Mouse (Mus musculus): ENCODE measurements around the gene Oas2. TPM values are rescaled to one million over a fixed set of nuclear protein-coding genes. Genes with fewer than 3 reads are reported as not detected.

Gene Oas2
- polyA plus RNA-seq, 1 experiment from 2014 or later, result 0.11 TPM

- Histone ChIP-seq H3K27ac (ENCODE audit: poor library complexity, severe bottlenecking) (no peak overlapping the region), H3K4me3 (no peak overlapping the region), H3K4me2 (no peak overlapping the region), H3K9ac (no peak overlapping the region), H3K4me1 (replicated peaks) (0 out of 2 replicates have a peak, but pooled peaks cover 8% of the 10 kb centered on the region), H3K27me3 (replicated peaks) (peaks cover 100% of the 10 kb centered on the region), H3K9me3 (replicated peaks) (no peaks in the 10 kb centered on the region), H3K36me3 (no peaks in the 10 kb centered on the region)
- 67% methylated on average over 16 of the region's 16 CpGs for WGBS
- no peak for ATAC-seq (ENCODE audit: insufficient number of reproducible peaks, low FRiP score)
Observed at GRCm38 (mm10) chr5:120696057-120696743, 53.5 kb downstream of the Oas2 start.

GRCm38 (mm10) chr5:120694695-120695074 is 55.0 kb downstream of the Oas2 start:
- 0 out of 2 replicates have a peak, but pooled peaks cover 8% of the 10 kb centered on the region for H3K4me1 ChIP-seq (replicated peaks)
- no peak for ATAC-seq (ENCODE audit: insufficient number of reproducible peaks, low FRiP score)
- 2% methylated on average over 41 of the region's 41 CpGs for WGBS
- no peak overlapping the region for H3K27ac ChIP-seq (ENCODE audit: poor library complexity, severe bottlenecking)
- no peak overlapping the region for H3K9ac ChIP-seq
- H3K4me2 ChIP-seq, result peak overlapping the region; percentile 57
- H3K9me3 ChIP-seq (replicated peaks), result no peaks in the 10 kb centered on the region
- H3K27me3 ChIP-seq (replicated peaks), result peaks cover 100% of the 10 kb centered on the region
- H3K4me3 ChIP-seq, result peak overlapping the region; percentile 28
- H3K36me3 ChIP-seq, result no peaks in the 10 kb centered on the region

DNA sequence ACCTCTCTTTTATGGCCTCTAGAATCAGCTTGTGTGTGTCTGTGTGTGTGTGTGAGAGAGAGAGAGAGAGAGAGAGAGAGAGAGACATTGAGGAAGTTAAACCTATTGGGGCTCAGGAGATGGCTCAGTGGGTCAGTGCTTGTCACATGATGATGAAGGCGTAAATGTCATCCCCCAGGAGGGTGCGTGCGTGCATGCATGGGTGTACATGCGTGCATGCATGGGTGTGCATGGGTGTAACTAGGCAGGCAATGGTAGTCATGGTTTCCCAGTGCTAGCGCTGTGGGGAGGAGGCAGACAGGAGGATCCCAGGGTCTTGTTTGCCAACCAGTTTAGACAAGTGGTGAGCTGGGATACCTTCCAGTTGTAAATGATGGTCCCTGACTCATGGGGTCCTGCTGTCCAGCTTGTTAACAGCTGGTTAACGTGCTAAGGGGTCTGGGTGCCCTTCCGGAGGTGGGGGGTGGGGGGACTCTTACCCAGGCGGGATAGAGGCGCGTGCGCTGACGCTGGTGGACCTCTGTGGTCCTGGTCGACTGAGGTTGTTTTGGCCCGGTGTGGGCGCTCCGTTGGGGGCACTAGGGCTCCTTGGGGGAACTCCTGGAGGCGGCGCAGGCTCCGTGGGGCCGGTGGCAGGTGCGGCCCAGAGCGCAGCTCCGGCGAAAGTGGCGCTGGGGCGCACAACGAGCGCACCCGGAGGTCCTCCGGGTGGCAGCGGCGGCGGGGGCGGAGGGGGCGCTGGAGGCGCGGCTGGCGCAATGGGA is 55.5 kb downstream of the Oas2 start:
- H3K9me3 ChIP-seq (replicated peaks), result no peaks in the 10 kb centered on the region
- no peak for ATAC-seq (ENCODE audit: insufficient number of reproducible peaks, low FRiP score)
- H3K4me2 ChIP-seq, result peak overlapping the region; percentile 57
- WGBS, result 10% methylated on average over 38 of the region's 38 CpGs
- peak overlapping the region; percentile 28 for H3K4me3 ChIP-seq
- no peak overlapping the region for H3K27ac ChIP-seq (ENCODE audit: poor library complexity, severe bottlenecking)
- H3K27me3 ChIP-seq (replicated peaks), result peaks cover 94% of the 10 kb centered on the region
- H3K4me1 ChIP-seq (replicated peaks), result 0 out of 2 replicates have a peak, but pooled peaks cover 8% of the 10 kb centered on the region
- H3K9ac ChIP-seq, result no peak overlapping the region
- H3K36me3 ChIP-seq, result no peaks in the 10 kb centered on the region

GRCm38 (mm10) chr5:120692034-120692433 is 57.6 kb downstream of the Oas2 start:
- Histone ChIP-seq H3K27ac (ENCODE audit: poor library complexity, severe bottlenecking) (no peak overlapping the region), H3K9ac (no peak overlapping the region), H3K4me1 (replicated peaks) (0 out of 2 replicates have a peak, but pooled peaks cover 8% of the 10 kb centered on the region), H3K4me3 (no peak overlapping the region), H3K36me3 (no peaks in the 10 kb centered on the region), H3K9me3 (replicated peaks) (no peaks in the 10 kb centered on the region), H3K27me3 (replicated peaks) (peaks cover 77% of the 10 kb centered on the region), H3K4me2 (no peak overlapping the region)
- WGBS, result 68% methylated on average over 19 of the region's 19 CpGs
- no peak for ATAC-seq (ENCODE audit: insufficient number of reproducible peaks, low FRiP score)

DNA sequence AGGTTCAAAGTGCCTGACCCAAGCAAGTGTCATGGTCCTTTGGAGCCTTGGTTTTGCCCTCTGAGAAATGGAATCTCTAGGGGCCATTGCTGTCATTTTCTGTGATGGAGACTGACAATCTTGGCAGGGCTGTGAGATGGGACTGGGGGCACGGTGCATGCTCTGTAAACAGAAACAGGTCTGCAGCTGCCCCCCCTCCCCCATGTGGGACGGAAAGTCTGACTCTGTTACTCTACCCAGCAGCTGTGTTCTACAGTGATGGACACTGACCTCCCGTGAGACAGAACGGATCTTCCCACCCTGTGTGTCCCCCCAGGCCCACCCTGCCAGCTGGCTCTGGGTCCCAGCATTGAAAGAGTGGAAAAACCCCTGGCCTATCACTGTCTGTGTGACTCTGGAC is 59.2 kb downstream of the Oas2 start:
- Histone ChIP-seq H3K9ac (no peak overlapping the region), H3K4me1 (replicated peaks) (0 out of 2 replicates have a peak, but pooled peaks cover 8% of the 10 kb centered on the region), H3K9me3 (replicated peaks) (no peaks in the 10 kb centered on the region), H3K4me3 (no peak overlapping the region), H3K4me2 (no peak overlapping the region), H3K27me3 (replicated peaks) (peaks cover 69% of the 10 kb centered on the region), H3K36me3 (no peaks in the 10 kb centered on the region), H3K27ac (ENCODE audit: poor library complexity, severe bottlenecking) (no peak overlapping the region)
- ATAC-seq (ENCODE audit: insufficient number of reproducible peaks, low FRiP score), result no peak
- WGBS, result 63% methylated on average over 4 of the region's 4 CpGs

DNA sequence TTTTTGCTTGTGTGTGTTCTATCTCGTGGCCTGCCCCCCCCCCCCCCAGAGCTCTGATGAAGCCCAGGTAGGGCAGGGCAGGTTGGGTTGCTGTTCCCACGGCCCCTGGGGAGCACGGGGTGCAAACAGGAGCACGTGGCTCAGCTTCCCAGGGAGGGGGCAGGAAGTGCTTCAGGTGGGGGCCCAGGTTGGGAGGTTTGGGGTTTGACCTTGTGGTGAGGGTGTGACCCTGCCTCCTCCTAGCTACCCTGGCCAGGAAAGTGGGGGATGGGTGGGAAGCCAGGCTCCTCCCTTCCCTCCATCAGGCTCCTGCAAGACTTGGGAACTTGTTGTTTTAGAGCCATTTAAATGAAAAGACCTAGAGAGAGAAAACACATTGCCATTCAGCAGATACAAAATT is 61.2 kb downstream of the Oas2 start:
- no peak for ATAC-seq (ENCODE audit: insufficient number of reproducible peaks, low FRiP score)
- H3K36me3 ChIP-seq, result no peaks in the 10 kb centered on the region
- no peak overlapping the region for H3K9ac ChIP-seq
- 45% methylated on average over 4 of the region's 4 CpGs for WGBS
- H3K4me3 ChIP-seq, result no peak overlapping the region
- peaks cover 69% of the 10 kb centered on the region for H3K27me3 ChIP-seq (replicated peaks)
- no peak overlapping the region for H3K27ac ChIP-seq (ENCODE audit: poor library complexity, severe bottlenecking)
- H3K4me2 ChIP-seq, result no peak overlapping the region
- no peaks in the 10 kb centered on the region for H3K9me3 ChIP-seq (replicated peaks)
- no peaks in the 10 kb centered on the region for H3K4me1 ChIP-seq (replicated peaks)

- Histone ChIP-seq H3K4me1 (replicated peaks) (0 out of 2 replicates have a peak, but pooled peaks cover 2% of the 10 kb centered on the region), H3K4me3 (no peak overlapping the region), H3K36me3 (no peaks in the 10 kb centered on the region), H3K4me2 (no peak overlapping the region), H3K27me3 (replicated peaks) (peaks cover 69% of the 10 kb centered on the region), H3K27ac (ENCODE audit: poor library complexity, severe bottlenecking) (no peak overlapping the region), H3K9me3 (replicated peaks) (no peaks in the 10 kb centered on the region), H3K9ac (no peak overlapping the region)
- 77% methylated on average over 5 of the region's 5 CpGs for WGBS
- ATAC-seq (ENCODE audit: insufficient number of reproducible peaks, low FRiP score), result no peak
Observed at GRCm38 (mm10) chr5:120687897-120688296, 61.8 kb downstream of the Oas2 start.

- 78% methylated on average over 3 of the region's 3 CpGs for WGBS
- Histone ChIP-seq H3K4me1 (replicated peaks) (peaks cover 6% of the 10 kb centered on the region; the same call in 1 of the 2 replicates), H3K9me3 (replicated peaks) (no peaks in the 10 kb centered on the region)
Observed at GRCm38 (mm10) chr5:120687484-120687851, 62.2 kb downstream of the Oas2 start.

GRCm38 (mm10) chr5:120686749-120687483 is 62.7 kb downstream of the Oas2 start:
- Histone ChIP-seq H3K27ac (ENCODE audit: poor library complexity, severe bottlenecking) (no peak overlapping the region), H3K4me3 (no peak overlapping the region), H3K36me3 (no peaks in the 10 kb centered on the region), H3K27me3 (replicated peaks) (peaks cover 69% of the 10 kb centered on the region), H3K9ac (no peak overlapping the region), H3K4me1 (replicated peaks) (peaks cover 8% of the 10 kb centered on the region; the same call in 1 of the 2 replicates), H3K9me3 (replicated peaks) (no peaks in the 10 kb centered on the region), H3K4me2 (no peak overlapping the region)
- 45% methylated on average over 6 of the region's 6 CpGs for WGBS
- no peak for ATAC-seq (ENCODE audit: insufficient number of reproducible peaks, low FRiP score)

More at GRCm38 (mm10) chr5:120687484-120687851, 62.2 kb downstream of the Oas2 start:
- no peak overlapping the region for H3K27ac ChIP-seq (ENCODE audit: poor library complexity, severe bottlenecking)
- no peak for ATAC-seq (ENCODE audit: insufficient number of reproducible peaks, low FRiP score)
- no peak overlapping the region for H3K4me2 ChIP-seq
- no peak overlapping the region for H3K4me3 ChIP-seq
- H3K36me3 ChIP-seq, result no peaks in the 10 kb centered on the region
- no peak overlapping the region for H3K9ac ChIP-seq
- peaks cover 69% of the 10 kb centered on the region for H3K27me3 ChIP-seq (replicated peaks)

GRCm38 (mm10) chr5:120685678-120686077 is 64.0 kb downstream of the Oas2 start:
- Histone ChIP-seq H3K27ac (ENCODE audit: poor library complexity, severe bottlenecking) (no peak overlapping the region), H3K9ac (no peak overlapping the region), H3K4me3 (no peak overlapping the region), H3K9me3 (replicated peaks) (no peaks in the 10 kb centered on the region), H3K4me2 (no peak overlapping the region), H3K4me1 (replicated peaks) (peaks cover 8% of the 10 kb centered on the region; the same call in 1 of the 2 replicates), H3K27me3 (replicated peaks) (peaks cover 69% of the 10 kb centered on the region), H3K36me3 (no peaks in the 10 kb centered on the region)
- ATAC-seq (ENCODE audit: insufficient number of reproducible peaks, low FRiP score), result no peak
- WGBS, result 66% methylated on average over 8 of the region's 8 CpGs
